Mouse (Mus musculus) ES-E14 (cell line): ENCODE data around the gene Frem2.

ENCODE experiments used
- CHD2 ChIP-seq: IDR thresholded peaks from 2 replicates; pipeline ENCODE4 v1.6.1; 2014; ENCODE audit warnings: mild to moderate bottlenecking, low read depth, low read length, inconsistent platforms
- MAFK ChIP-seq: IDR thresholded peaks from 2 replicates; pipeline ENCODE4 v1.6.1; 2014; ENCODE audit warnings: mild to moderate bottlenecking, low read depth, low read length, inconsistent platforms; ENCODE audit not compliant: insufficient read depth
- ZC3H11A ChIP-seq: IDR thresholded peaks from 2 replicates; pipeline ENCODE4 v1.6.1; 2012; ENCODE audit warnings: low read depth, mild to moderate bottlenecking, inconsistent platforms, low read length, borderline replicate concordance

DNA sequence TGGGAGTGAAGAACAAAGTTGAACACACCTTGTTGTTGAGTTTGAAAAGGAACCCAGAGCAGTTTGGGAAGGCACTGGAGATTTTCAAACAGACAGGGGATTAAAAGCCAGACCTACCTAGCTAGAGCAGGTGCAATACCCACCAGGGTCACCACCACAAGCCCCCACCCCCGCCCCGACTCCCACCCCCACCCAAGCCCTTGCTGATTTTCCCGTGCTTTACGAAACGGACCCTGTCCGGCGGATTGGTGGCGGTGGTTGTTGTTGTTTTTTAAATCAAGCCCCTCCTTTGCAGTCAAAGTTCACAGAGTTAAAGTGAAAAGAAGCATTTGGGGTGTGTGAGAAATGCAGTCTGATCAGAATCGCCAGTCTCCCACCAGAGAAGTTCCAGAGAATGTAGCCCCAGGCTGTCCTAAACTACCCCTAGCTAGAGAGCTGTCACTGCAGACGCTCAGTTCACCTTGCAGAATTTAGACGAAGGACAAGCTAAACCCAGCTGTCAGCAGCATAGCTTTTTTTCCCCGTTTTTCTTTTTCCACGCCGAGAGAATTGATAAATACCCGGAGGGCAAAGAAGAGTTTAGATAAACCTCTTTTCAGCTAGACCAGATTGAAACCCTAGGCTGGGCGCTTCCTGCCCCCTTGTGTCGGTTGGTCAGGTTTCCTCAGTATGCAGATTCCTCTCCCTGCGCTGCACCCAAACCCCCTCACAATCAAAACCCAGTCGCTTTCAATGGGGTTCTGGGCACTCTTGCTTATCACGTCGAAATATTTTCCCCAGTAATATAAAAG lies 784 bp upstream of the Frem2 start:
- TF ChIP-seq MAFK (no peak), CHD2 (no peak), ZC3H11A (no peak)
